Mouse (Mus musculus) lung, embryonic 16.5 days (tissue): Measurements from ENCODE around the gene Glis3. TPM values are rescaled to one million over a fixed set of nuclear protein-coding genes. Genes with fewer than 3 reads are reported as not detected.

Experiments used
- ATAC-seq: fragments of 200-750 bp; cut with Nextera tagmentation; 2 replicates; pipeline ENCODE4 v1.8.0; 2017; ENCODE audit warnings: low read depth, mild to moderate bottlenecking, moderate library complexity
- H3K27ac ChIP-seq: fragments of 300-500 bp; sonication (generic); 2 replicates; pipeline ENCODE4 v1.5.1; 2014; ENCODE audit warnings: mild to moderate bottlenecking, control low read depth, low read length
- H3K27me3 ChIP-seq: fragments of 300-500 bp; sonication (generic); 2 replicates; pipeline ENCODE4 v1.6.1; 2014; ENCODE audit warnings: low read depth, low read length, mixed read lengths; ENCODE audit not compliant: control insufficient read depth, insufficient read depth
- H3K36me3 ChIP-seq: fragments of 300-500 bp; sonication (generic); 2 replicates; pipeline ENCODE4 v1.6.1; 2014; ENCODE audit warnings: low read length; ENCODE audit not compliant: control insufficient read depth, insufficient read depth
- H3K4me1 ChIP-seq: fragments of 300-500 bp; sonication (generic); replicated peaks from 2 replicates; pipeline ENCODE4 v1.6.1; 2014; ENCODE audit warnings: low read length, mixed read lengths; ENCODE audit not compliant: control insufficient read depth, insufficient read depth
- H3K4me2 ChIP-seq: fragments of 300-500 bp; sonication (generic); 2 replicates; pipeline ENCODE4 v1.6.1; 2014; ENCODE audit warnings: low read depth, low read length, control low read depth
- H3K4me3 ChIP-seq: fragments of 300-500 bp; sonication (generic); 2 replicates; pipeline ENCODE4 v1.5.1; 2014; ENCODE audit warnings: mild to moderate bottlenecking, low read length, control low read depth
- H3K9ac ChIP-seq: fragments of 300-500 bp; sonication (generic); 2 replicates; pipeline ENCODE4 v1.6.1; 2014; ENCODE audit warnings: low read length, control low read depth
- H3K9me3 ChIP-seq: fragments of 300-500 bp; sonication (generic); 2 replicates; pipeline ENCODE4 v1.6.1; 2016; ENCODE audit warnings: low read length; ENCODE audit not compliant: control insufficient read depth
- WGBS: fragments of 180-500 bp; shearing (Covaris S2); extraction: QIAGEN DNeasy Blood & Tissue Kit; methylation state at CpG from one replicate; pipeline ENCODE4 v1.1.7; 2014; 5-methylcytosine and 5-hydroxymethylcytosine counted together
- polyA plus RNA-seq: library from polyadenylated mRNA; unstranded; fragments of >200 nt; fragmentation: Nextera tagmentation; extraction: Ambion mirVana; gene quantifications from 2 replicates; pipeline ENCODE4 v1.2.1, GENCODE M21; 2015

Gene Glis3
- polyA plus RNA-seq, 1 experiment from 2014 or later, result 3.3 TPM

- Histone ChIP-seq H3K36me3 (no peaks in the 10 kb centered on the region), H3K27me3 (no peaks in the 10 kb centered on the region), H3K9ac (no peak overlapping the region), H3K27ac (no peak overlapping the region), H3K4me1 (no peaks in the 10 kb centered on the region), H3K4me3 (no peak overlapping the region), H3K4me2 (no peak overlapping the region), H3K9me3 (no peaks in the 10 kb centered on the region)
- WGBS, result 70% methylated on average over 5 of the region's 5 CpGs
- no peak for ATAC-seq
Observed at GRCm38 (mm10) chr19:28416069-28416468, 263.8 kb downstream of the Glis3 start.

- no peaks in the 10 kb centered on the region for H3K4me1 ChIP-seq
- no peak overlapping the region for H3K27ac ChIP-seq
- no peaks in the 10 kb centered on the region for H3K27me3 ChIP-seq
- H3K36me3 ChIP-seq, result no peaks in the 10 kb centered on the region
- no peak overlapping the region for H3K9ac ChIP-seq
- WGBS, result 67% methylated on average over 3 of the region's 3 CpGs
- H3K4me2 ChIP-seq, result no peak overlapping the region
- no peak for ATAC-seq
- H3K9me3 ChIP-seq, result no peaks in the 10 kb centered on the region
- no peak overlapping the region for H3K4me3 ChIP-seq
Observed at GRCm38 (mm10) chr19:28408787-28409186, 271.1 kb downstream of the Glis3 start.

GRCm38 (mm10) chr19:28402956-28403355 is 276.9 kb downstream of the Glis3 start:
- Histone ChIP-seq H3K27ac (no peak overlapping the region), H3K9me3 (no peaks in the 10 kb centered on the region), H3K36me3 (no peaks in the 10 kb centered on the region), H3K4me3 (no peak overlapping the region), H3K4me2 (no peak overlapping the region), H3K9ac (no peak overlapping the region), H3K27me3 (no peaks in the 10 kb centered on the region), H3K4me1 (no peaks in the 10 kb centered on the region)
- WGBS, result 48% methylated on average over 6 of the region's 6 CpGs
- no peak for ATAC-seq

GRCm38 (mm10) chr19:28395584-28395861 is 284.4 kb downstream of the Glis3 start:
- no peak overlapping the region for H3K4me2 ChIP-seq
- WGBS, result 91% methylated on average over 1 of the region's 1 CpGs
- no peak overlapping the region for H3K27ac ChIP-seq
- no peaks in the 10 kb centered on the region for H3K4me1 ChIP-seq
- no peak for ATAC-seq
- H3K36me3 ChIP-seq, result no peaks in the 10 kb centered on the region
- no peaks in the 10 kb centered on the region for H3K27me3 ChIP-seq
- no peaks in the 10 kb centered on the region for H3K9me3 ChIP-seq
- H3K9ac ChIP-seq, result no peak overlapping the region
- H3K4me3 ChIP-seq, result no peak overlapping the region

GRCm38 (mm10) chr19:28394826-28395583 is 284.9 kb downstream of the Glis3 start:
- no peaks in the 10 kb centered on the region for H3K36me3 ChIP-seq
- no peak overlapping the region for H3K4me2 ChIP-seq
- ATAC-seq, result no peak
- no peaks in the 10 kb centered on the region for H3K27me3 ChIP-seq
- H3K9me3 ChIP-seq, result no peaks in the 10 kb centered on the region
- no peak overlapping the region for H3K4me3 ChIP-seq
- no peaks in the 10 kb centered on the region for H3K4me1 ChIP-seq
- no peak overlapping the region for H3K27ac ChIP-seq
- WGBS, result 46% methylated on average over 12 of the region's 12 CpGs
- H3K9ac ChIP-seq, result no peak overlapping the region

- Histone ChIP-seq H3K36me3 (no peaks in the 10 kb centered on the region), H3K9me3 (no peaks in the 10 kb centered on the region), H3K27me3 (no peaks in the 10 kb centered on the region), H3K27ac (no peak overlapping the region), H3K9ac (no peak overlapping the region), H3K4me3 (no peak overlapping the region), H3K4me1 (no peaks in the 10 kb centered on the region), H3K4me2 (no peak overlapping the region)
- ATAC-seq, result no peak
- WGBS, result 62% methylated on average over 7 of the region's 7 CpGs
Observed at GRCm38 (mm10) chr19:28393766-28394165, 286.1 kb downstream of the Glis3 start.

GRCm38 (mm10) chr19:28392838-28393237 is 287.0 kb downstream of the Glis3 start:
- Histone ChIP-seq H3K27me3 (no peaks in the 10 kb centered on the region), H3K27ac (no peak overlapping the region), H3K4me3 (no peak overlapping the region), H3K4me1 (no peaks in the 10 kb centered on the region), H3K9ac (no peak overlapping the region), H3K36me3 (no peaks in the 10 kb centered on the region), H3K4me2 (no peak overlapping the region), H3K9me3 (no peaks in the 10 kb centered on the region)
- no peak for ATAC-seq
- WGBS, result 86% methylated on average over 3 of the region's 3 CpGs

- no peaks in the 10 kb centered on the region for H3K36me3 ChIP-seq
- no peaks in the 10 kb centered on the region for H3K4me1 ChIP-seq
- 61% methylated on average over 4 of the region's 4 CpGs for WGBS
- no peak overlapping the region for H3K4me2 ChIP-seq
- H3K9me3 ChIP-seq, result no peaks in the 10 kb centered on the region
- ATAC-seq, result no peak
- no peak overlapping the region for H3K4me3 ChIP-seq
- no peaks in the 10 kb centered on the region for H3K27me3 ChIP-seq
- no peak overlapping the region for H3K27ac ChIP-seq
- H3K9ac ChIP-seq, result no peak overlapping the region
Observed at GRCm38 (mm10) chr19:28390920-28391319, 289.0 kb downstream of the Glis3 start.

- Histone ChIP-seq H3K36me3 (no peaks in the 10 kb centered on the region), H3K27me3 (no peaks in the 10 kb centered on the region), H3K27ac (no peak overlapping the region), H3K9me3 (no peaks in the 10 kb centered on the region), H3K4me2 (no peak overlapping the region), H3K4me1 (no peaks in the 10 kb centered on the region), H3K4me3 (no peak overlapping the region), H3K9ac (no peak overlapping the region)
- WGBS, result 55% methylated on average over 5 of the region's 5 CpGs
- ATAC-seq, result no peak
Observed at GRCm38 (mm10) chr19:28389146-28389545, 290.7 kb downstream of the Glis3 start.

GRCm38 (mm10) chr19:28383425-28383824 is 296.5 kb downstream of the Glis3 start:
- no peaks in the 10 kb centered on the region for H3K36me3 ChIP-seq
- no peak overlapping the region for H3K4me2 ChIP-seq
- 44% methylated on average over 5 of the region's 5 CpGs for WGBS
- no peaks in the 10 kb centered on the region for H3K27me3 ChIP-seq
- ATAC-seq, result peak; percentile 63
- H3K9me3 ChIP-seq, result no peaks in the 10 kb centered on the region
- H3K4me3 ChIP-seq, result no peak overlapping the region
- no peak overlapping the region for H3K9ac ChIP-seq
- H3K4me1 ChIP-seq, result peaks cover 8% of the 10 kb centered on the region
- peak overlapping the region; percentile 56 for H3K27ac ChIP-seq
